Mouse (Mus musculus): Measurements from ENCODE around the gene Bud13.

Gene Bud13

GRCm38 (mm10) chr9:46282631-46283436 is at the start of gene Bud13:
Bud13 (plus strand) TSS chr9:46283008.
- in situ Hi-C loops (cut with MboI, MseI): no loop called here

GRCm38 (mm10) chr9:46235196-46235595 is 47.6 kb upstream of the Bud13 start:
- in situ Hi-C loops (cut with MboI, MseI): no loop called here

- in situ Hi-C loops (cut with MboI, MseI): no loop called here
Observed at GRCm38 (mm10) chr9:46235596-46235648, 47.4 kb upstream of the Bud13 start, which contains the start of gene Apoc3. Apoc3 (minus strand) TSS chr9:46235636.

DNA sequence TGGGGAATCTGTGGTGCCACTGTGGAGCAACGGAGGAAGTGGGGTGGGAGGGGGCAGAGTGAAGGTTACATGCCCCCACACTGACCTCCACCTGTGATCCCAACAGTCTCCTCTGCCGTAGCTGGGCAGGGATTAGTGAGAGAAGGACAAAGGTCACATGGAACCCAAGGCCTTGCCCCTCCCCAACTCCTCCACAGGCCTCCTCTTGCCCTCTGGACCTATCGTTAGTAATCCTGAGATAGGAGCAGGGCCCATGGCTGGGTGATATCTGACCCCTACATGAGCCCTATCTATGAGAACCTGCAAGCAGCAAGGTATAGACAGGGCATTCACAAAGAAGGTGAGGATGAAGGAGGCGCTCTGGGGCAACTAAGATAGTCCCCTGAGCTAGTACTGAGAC is 47.2 kb upstream of the Bud13 start:
- in situ Hi-C loops (cut with MboI, MseI): no loop called here

GRCm38 (mm10) chr9:46238850-46239249 is 44.0 kb upstream of the Bud13 start:
- in situ Hi-C loops (cut with MboI, MseI): no loop called here

- in situ Hi-C loops (cut with MboI, MseI): no loop called here
Observed at GRCm38 (mm10) chr9:46240526-46241153, 42.2 kb upstream of the Bud13 start, which contains the start of gene Apoa4. Apoa4 (plus strand) TSS chr9:46240696.

DNA sequence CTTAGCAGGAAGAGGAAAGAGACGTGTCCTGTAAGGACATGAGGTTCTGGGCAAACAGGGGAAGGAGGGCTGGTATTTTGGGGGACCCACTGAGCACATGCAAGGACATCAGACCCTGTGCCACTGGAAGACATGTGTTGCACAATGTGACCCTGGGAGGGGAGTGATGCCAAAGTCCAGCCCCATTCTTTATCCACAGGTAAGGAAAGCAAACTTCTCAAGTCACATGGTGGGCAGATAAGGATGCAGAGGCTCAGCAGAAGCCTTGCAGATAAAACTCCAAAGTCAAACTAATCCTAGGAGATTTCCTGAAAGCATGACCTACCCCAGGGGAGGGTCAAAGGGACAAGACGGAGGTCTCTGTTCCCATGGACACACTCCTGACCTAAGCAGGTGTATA is 41.0 kb upstream of the Bud13 start:
- in situ Hi-C loops (cut with MboI, MseI): no loop called here

- in situ Hi-C loops (cut with MboI, MseI): no loop called here
Observed at GRCm38 (mm10) chr9:46243122-46243521, 39.7 kb upstream of the Bud13 start.

DNA sequence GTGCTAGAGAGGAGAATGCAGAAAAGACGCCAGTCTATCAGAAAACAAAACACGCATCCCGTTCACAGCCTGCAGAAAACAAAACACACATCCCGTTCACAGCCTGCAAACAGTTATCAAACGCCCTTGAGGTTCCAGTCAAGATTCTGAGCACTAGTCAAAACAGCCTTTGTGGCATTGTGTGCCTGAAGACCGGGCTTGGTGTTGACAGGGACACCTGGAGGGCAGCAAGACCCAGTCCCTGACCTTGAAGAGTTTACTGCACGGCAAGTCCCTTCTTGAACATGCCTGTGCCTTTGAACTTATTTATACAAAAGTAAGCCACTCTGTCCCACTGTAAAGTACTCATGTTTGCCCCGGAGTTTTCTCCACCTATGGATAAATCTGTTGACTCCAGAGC is 39.2 kb upstream of the Bud13 start:
- in situ Hi-C loops (cut with MboI, MseI): no loop called here

GRCm38 (mm10) chr9:46246752-46247324 is 36.0 kb upstream of the Bud13 start:
- in situ Hi-C loops (cut with MboI, MseI): no loop called here

- in situ Hi-C loops (cut with MboI, MseI): no loop called here
Observed at GRCm38 (mm10) chr9:46256177-46256576, 26.6 kb upstream of the Bud13 start.

GRCm38 (mm10) chr9:46256658-46257385 is 26.0 kb upstream of the Bud13 start:
- in situ Hi-C loops (cut with MboI, MseI): no loop called here

DNA sequence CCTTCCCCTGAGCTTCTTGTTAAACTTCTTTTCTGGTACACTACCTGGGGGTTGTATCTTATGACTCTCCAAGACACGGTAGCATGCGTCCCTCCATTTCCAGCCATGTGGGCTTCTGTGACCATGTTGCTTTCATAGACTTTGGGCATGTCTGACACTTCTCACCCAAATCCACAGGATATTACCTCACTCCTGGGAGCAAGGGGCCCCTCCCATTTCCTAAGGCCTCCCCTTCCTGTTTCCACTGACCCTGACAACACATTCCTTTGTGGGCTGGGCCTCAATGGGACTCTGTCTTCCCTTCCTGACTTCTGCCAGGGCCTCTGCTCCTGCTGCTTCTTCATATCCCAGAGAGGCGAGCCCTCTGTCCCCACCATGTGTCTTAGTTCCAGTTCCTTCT is 25.3 kb upstream of the Bud13 start:
- in situ Hi-C loops (cut with MboI, MseI): no loop called here

- in situ Hi-C loops (cut with MboI, MseI): no loop called here
Observed at GRCm38 (mm10) chr9:46259111-46259510, 23.7 kb upstream of the Bud13 start.

DNA sequence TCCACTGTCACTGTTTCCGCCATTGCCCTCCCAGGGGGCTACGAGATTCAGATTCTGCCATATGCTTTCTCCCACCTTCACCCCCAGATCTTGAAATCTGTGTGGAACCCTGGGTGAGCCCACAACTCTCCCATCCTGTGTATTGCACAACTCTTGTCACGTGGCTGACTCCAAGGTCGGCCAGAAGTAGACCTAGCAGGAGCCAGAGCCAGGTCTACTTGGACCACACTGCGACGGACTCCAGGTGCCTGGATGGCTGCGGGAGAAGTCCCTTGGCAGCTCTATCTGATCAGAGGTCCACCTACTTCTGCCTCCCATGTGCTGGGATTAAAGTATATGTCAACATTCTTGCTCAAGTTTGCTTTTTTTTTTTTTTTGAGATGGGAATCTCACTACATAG is 21.7 kb upstream of the Bud13 start:
- in situ Hi-C loops (cut with MboI, MseI): no loop called here

DNA sequence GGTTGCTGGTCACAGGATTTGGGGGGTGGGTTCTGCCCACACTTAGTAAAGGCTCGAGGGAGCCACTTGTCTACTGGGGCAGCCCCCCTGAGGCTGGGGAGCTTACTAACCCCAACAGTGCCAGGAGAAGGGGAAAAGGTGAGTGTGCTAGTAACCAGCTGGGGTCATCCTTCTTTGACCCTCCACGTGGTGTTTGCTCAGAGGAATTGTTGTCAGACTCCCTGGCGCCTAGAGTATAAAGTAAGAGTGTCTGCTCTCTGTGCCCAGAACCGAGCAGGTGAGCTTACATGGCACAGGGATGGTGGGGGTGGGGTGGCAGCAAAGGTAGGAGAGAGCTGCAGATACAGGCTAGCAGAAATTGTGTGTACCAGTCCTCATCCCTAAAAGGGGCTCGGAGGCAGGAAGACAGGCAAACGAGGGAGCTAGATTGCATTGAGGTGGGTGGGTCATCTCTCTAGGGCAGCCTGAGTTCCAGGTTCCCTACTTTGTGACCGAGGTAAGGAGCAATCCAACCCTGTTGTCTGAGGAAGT is 14.4 kb upstream of the Bud13 start, which contains the start of gene Apoa5:
Gene Apoa5 (plus strand): TSS at position 291 of the 531 bp plus-strand sequence.
- in situ Hi-C loops (cut with MboI, MseI): no loop called here

- in situ Hi-C loops (cut with MboI, MseI): no loop called here
Observed at GRCm38 (mm10) chr9:46269125-46269524, 13.7 kb upstream of the Bud13 start.

GRCm38 (mm10) chr9:46270782-46271181 is 12.0 kb upstream of the Bud13 start:
- in situ Hi-C loops (cut with MboI, MseI): no loop called here

- in situ Hi-C loops (cut with MboI, MseI): no loop called here
Observed at GRCm38 (mm10) chr9:46272070-46272469, 10.7 kb upstream of the Bud13 start.

DNA sequence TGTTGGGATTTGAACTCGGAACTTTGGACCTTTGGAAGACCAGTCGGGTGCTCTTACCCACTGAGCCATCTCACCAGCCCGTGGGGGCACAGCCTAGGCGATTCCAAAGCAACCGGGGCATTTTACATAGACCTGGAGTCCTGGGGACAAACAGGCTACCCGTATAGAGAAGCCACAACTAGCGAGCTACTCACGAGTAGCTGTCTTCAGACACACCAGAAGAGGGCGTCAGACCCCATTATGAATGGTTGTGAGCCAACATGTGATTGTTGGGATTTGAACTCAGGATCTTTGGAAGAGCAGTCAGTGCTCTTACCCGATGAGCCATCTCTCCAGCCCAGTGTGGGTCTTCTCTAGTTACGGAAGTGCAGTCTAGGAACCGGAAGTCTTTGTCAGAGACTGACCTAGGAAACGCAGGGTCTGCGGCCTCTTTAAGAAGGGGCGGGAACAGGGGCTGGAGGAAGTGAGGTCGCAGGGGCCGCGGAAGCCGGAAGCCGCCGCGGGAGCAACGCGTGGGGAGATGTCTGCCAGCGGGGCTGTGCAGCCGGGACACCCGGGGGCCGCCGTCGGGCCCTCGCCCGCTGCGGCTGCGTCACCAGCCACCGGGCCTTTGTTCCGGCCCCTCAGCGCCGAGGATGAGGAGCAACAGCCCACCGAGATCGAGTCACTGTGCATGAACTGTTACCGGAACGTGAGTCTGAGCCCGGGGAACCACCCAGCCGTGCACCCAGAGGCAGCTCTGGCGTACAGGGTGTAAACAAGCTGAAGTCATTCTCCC is 9.9 kb upstream of the Bud13 start, which contains the start of gene Zpr1:
Gene Zpr1 (plus strand): TSS at position 388 of the 778 bp plus-strand sequence.
- in situ Hi-C loops (cut with MboI, MseI): no loop called here

- in situ Hi-C loops (cut with MboI, MseI): no loop called here
Observed at GRCm38 (mm10) chr9:46274494-46274893, 8.3 kb upstream of the Bud13 start.
